Mouse (Mus musculus) forebrain, embryonic 14.5 days (tissue): ENCODE measurements around the gene Wasl. TPM values are rescaled to one million over a fixed set of nuclear protein-coding genes. Genes with fewer than 3 reads are reported as not detected.

Source experiments
- ATAC-seq: fragments of 200-750 bp; cut with Nextera tagmentation; 2 replicates; pipeline ENCODE4 v1.8.0; 2017; ENCODE audit warnings: mild to moderate bottlenecking, moderate library complexity
- DNase-seq: peaks from one replicate; pipeline ENCODE4 v3.0.0-alpha.2; 2015; ENCODE audit warnings: low spot score
- H3K27ac ChIP-seq: fragments of 300-500 bp; sonication (generic); 2 replicates; pipeline ENCODE4 v1.5.1; 2014; ENCODE audit warnings: low read depth, mild to moderate bottlenecking, control low read depth, low read length, moderate library complexity
- H3K27me3 ChIP-seq: fragments of 300-500 bp; sonication (generic); replicated peaks from 2 replicates; pipeline ENCODE4 v1.6.1; 2014; ENCODE audit warnings: low read length, control low read depth, mixed read lengths; ENCODE audit not compliant: control insufficient read depth, insufficient read depth
- H3K36me3 ChIP-seq: fragments of 300-500 bp; sonication (generic); 2 replicates; pipeline ENCODE4 v1.6.1; 2014; ENCODE audit warnings: low read length, control low read depth; ENCODE audit not compliant: control insufficient read depth, insufficient read depth
- H3K4me1 ChIP-seq: fragments of 300-500 bp; sonication (generic); 2 replicates; pipeline ENCODE4 v1.6.1; 2014; ENCODE audit warnings: antibody characterized with exemption, low read length, control low read depth; ENCODE audit not compliant: control insufficient read depth, insufficient read depth
- H3K4me2 ChIP-seq: fragments of 300-500 bp; sonication (generic); 2 replicates; pipeline ENCODE4 v1.6.1; 2014; ENCODE audit warnings: mild to moderate bottlenecking, control low read depth, low read length
- H3K4me3 ChIP-seq: fragments of 300-500 bp; sonication (generic); 2 replicates; pipeline ENCODE4 v1.5.1; 2014; ENCODE audit warnings: low read depth, low read length, control low read depth
- H3K9ac ChIP-seq: fragments of 300-500 bp; sonication (generic); 2 replicates; pipeline ENCODE4 v1.6.1; 2014; ENCODE audit warnings: mild to moderate bottlenecking, low read length, control low read depth, moderate library complexity
- H3K9me3 ChIP-seq: fragments of 300-500 bp; sonication (generic); replicated peaks from 2 replicates; pipeline ENCODE4 v1.6.1; 2016; ENCODE audit warnings: low read length, control low read depth, mixed read lengths; ENCODE audit not compliant: control insufficient read depth
- WGBS: fragments of 180-500 bp; shearing (Covaris S2); extraction: QIAGEN DNeasy Blood & Tissue Kit; methylation state at CpG from one replicate; pipeline ENCODE4 v1.1.7; 2014; 5-methylcytosine and 5-hydroxymethylcytosine counted together
- polyA plus RNA-seq: library from polyadenylated mRNA; unstranded; fragments of >200 nt; fragmentation: Nextera tagmentation; extraction: Ambion mirVana; gene quantifications from 2 replicates; pipeline ENCODE4 v1.2.1, GENCODE M21; 2014

The Wasl gene
- polyA plus RNA-seq = 38.4 and 46.6 TPM in 2 replicates

DNA sequence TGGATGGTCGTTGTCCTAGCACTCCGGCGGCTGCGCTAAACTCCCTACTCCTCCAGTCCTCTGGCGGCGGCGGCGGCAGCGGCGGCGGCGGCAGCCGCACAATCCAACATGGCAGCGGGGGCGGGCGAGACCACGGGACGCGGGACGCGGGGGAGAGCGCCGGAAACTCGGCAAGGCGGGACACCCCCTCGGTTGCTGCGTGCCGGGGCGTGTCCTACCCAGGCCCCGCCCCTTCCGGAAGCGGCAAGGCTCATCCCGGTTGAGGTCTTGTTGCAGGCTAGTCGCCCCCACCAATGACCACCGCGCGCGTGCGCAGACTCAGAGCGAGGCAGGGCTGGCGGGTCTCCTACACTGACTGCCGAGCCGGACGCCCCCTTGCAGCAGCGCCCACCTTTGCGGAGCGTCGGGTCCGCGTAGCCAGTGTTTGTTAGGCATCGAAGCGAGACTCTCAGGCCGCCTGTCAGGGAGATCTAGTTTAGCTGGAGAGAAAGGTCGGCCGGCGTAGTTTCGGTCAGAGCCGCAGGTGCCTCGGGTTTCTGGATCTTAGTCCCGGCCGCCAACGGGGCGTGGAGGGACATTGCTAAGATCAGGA is at the start of gene Wasl:
TSS of gene Wasl (minus strand) at position 143 of the 592 bp plus-strand sequence.
- ATAC-seq = peak; percentile 97
- Histone ChIP-seq H3K27me3 (no peaks in the 10 kb centered on the region), H3K9me3 (no peaks in the 10 kb centered on the region), H3K36me3 (no peaks in the 10 kb centered on the region), H3K4me2 (peak within 1 kb of the TSS; percentile 92), H3K27ac (peak within 1 kb of the TSS; percentile 97), H3K4me1 (peaks cover 7% of the 10 kb centered on the region), H3K9ac (peak within 1 kb of the TSS; percentile 96), H3K4me3 (peak within 1 kb of the TSS; percentile 94)
- under 1% methylated on average over 58 of the region's 63 CpGs for WGBS
- DNase-seq = peak; percentile 98

GRCm38 (mm10) chr6:24707499-24707898 is 42.7 kb upstream of the Wasl start:
- H3K4me3 ChIP-seq = no peak overlapping the region
- WGBS = 81% methylated on average over 2 of the region's 2 CpGs
- DNase-seq (no peak), ATAC-seq (no peak)
- no peak overlapping the region for H3K9ac ChIP-seq
- H3K36me3 ChIP-seq = no peaks in the 10 kb centered on the region
- no peak overlapping the region for H3K4me2 ChIP-seq
- no peaks in the 10 kb centered on the region for H3K9me3 ChIP-seq
- H3K4me1 ChIP-seq = no peaks in the 10 kb centered on the region
- H3K27me3 ChIP-seq = no peaks in the 10 kb centered on the region
- no peak overlapping the region for H3K27ac ChIP-seq

DNA sequence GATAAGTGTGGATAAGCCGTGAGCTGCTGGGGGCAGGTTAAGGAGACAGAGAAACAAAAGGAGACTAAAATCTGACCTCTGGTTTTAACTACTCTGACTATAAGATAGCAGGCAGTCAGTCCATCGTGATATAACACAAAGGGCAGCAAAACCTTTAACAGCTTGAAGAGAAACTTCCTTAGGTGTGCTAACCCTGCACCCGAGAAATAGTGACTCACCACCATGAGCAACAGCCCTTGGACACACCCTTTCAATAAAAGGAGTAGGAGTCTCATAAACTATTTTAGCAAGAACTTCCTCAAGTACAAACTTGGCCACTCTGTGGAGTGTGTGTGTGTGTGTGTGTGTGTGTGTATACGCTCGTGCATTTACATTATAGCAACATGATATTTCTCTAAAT is 42.3 kb upstream of the Wasl start:
- Histone ChIP-seq H3K9ac (no peak overlapping the region), H3K27ac (no peak overlapping the region), H3K4me2 (no peak overlapping the region), H3K4me1 (no peaks in the 10 kb centered on the region), H3K27me3 (no peaks in the 10 kb centered on the region), H3K36me3 (no peaks in the 10 kb centered on the region), H3K9me3 (no peaks in the 10 kb centered on the region), H3K4me3 (no peak overlapping the region)
- ATAC-seq (no peak), DNase-seq (no peak)
- 88% methylated on average over 5 of the region's 5 CpGs for WGBS

DNA sequence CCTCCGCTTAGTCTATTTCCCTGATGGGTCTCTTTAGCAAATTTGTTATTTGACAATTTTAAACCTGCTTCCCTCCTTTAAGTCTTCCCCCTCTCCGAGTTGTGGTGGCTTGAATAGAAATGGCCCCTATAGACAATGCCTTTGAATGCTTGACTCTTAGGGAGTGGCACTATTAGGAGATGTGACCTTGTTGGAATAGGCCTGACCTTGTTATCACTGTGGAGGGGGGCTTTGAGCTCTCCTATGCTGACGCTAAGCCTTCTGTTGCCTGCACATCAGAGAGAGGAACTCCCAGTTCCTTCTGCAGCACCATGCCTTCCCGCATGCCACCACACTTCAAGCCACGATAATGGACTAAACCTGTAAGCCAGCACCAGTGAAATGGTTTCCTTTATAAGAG is 32.4 kb upstream of the Wasl start:
- Histone ChIP-seq H3K4me2 (no peak overlapping the region), H3K27me3 (no peaks in the 10 kb centered on the region), H3K4me1 (no peaks in the 10 kb centered on the region), H3K9me3 (no peaks in the 10 kb centered on the region), H3K36me3 (no peaks in the 10 kb centered on the region), H3K27ac (no peak overlapping the region), H3K4me3 (no peak overlapping the region), H3K9ac (no peak overlapping the region)
- no peak for DNase-seq
- WGBS = 90% methylated on average over 5 of the region's 5 CpGs
- ATAC-seq = no peak

GRCm38 (mm10) chr6:24696117-24696516 is 31.3 kb upstream of the Wasl start:
- H3K27ac ChIP-seq = no peak overlapping the region
- H3K9ac ChIP-seq = no peak overlapping the region
- WGBS = 93% methylated on average over 4 of the region's 4 CpGs
- ATAC-seq = no peak
- DNase-seq = no peak
- no peaks in the 10 kb centered on the region for H3K27me3 ChIP-seq
- H3K9me3 ChIP-seq = no peaks in the 10 kb centered on the region
- no peaks in the 10 kb centered on the region for H3K36me3 ChIP-seq
- no peak overlapping the region for H3K4me2 ChIP-seq
- H3K4me3 ChIP-seq = no peak overlapping the region
- H3K4me1 ChIP-seq = no peaks in the 10 kb centered on the region

DNA sequence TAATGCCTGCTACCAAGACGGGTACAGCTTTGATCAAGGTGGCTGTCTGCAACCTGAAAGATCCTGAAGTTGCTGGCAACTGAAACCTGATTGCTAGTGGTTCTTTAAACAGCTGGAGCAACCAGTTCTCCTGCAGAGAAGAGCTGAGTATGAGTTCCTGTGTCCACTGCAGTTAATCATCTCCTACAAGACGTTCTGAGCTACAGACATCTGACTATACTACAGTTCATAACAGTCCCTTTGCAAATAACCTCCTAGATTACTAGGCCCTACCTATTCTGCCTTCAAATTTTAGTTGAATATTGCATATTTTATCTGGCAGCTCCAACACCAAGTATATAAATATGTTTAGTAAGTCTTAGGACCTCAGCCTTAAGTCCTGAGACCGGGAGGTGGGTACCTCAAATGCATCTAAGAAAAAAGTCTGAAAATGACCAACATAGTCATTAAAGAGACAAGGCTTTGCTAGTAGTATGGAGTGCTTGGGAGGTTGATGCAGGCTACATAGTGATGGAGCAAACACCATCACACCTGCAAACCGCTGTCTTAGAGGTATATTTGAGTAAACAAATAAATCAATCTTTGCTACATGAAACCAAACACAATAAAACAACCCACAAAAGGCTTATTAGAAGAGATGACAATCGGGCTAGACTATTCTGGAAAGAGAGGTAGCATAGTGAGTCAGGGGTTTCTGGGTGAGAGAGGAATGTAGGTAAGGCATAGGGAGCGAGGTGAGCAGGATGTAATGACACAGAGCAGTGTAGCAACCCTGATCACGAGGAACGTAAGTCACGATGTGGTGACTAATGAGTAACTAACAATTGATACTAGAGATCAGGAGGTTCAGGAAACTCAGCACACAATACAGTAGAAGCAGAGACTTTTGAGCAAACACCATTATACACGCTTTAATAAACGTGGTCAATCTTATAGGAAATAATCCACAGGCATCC is 29.9 kb upstream of the Wasl start:
- DNase-seq = no peak
- ATAC-seq = no peak
- no peak overlapping the region for H3K4me2 ChIP-seq
- H3K27ac ChIP-seq = no peak overlapping the region
- no peak overlapping the region for H3K4me3 ChIP-seq
- H3K36me3 ChIP-seq = no peaks in the 10 kb centered on the region
- H3K4me1 ChIP-seq = no peaks in the 10 kb centered on the region
- no peak overlapping the region for H3K9ac ChIP-seq
- 86% methylated on average over 11 of the region's 11 CpGs for WGBS
- no peaks in the 10 kb centered on the region for H3K27me3 ChIP-seq
- H3K9me3 ChIP-seq = no peaks in the 10 kb centered on the region

DNA sequence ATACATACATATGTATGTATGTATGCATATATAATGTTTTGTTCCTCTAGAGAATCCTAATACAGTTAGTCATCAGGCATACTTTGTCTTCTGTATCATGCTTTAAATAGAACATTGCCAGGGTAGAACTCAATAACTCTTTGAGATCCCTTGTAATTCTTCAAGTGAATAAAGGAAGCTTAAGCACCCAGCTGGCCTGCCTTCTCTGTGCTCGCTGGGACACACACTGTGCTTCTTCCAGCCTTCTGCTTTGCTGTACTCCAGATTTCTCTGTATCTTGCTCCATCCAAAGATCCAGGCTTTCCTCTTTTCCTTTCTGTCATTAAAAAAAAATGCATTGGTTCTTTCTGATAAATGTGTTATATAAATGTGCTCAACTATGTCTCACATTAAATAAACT is 23.1 kb upstream of the Wasl start:
- Histone ChIP-seq H3K4me2 (no peak overlapping the region), H3K27me3 (no peaks in the 10 kb centered on the region), H3K27ac (no peak overlapping the region), H3K36me3 (no peaks in the 10 kb centered on the region), H3K4me3 (no peak overlapping the region), H3K9me3 (no peaks in the 10 kb centered on the region), H3K4me1 (no peaks in the 10 kb centered on the region), H3K9ac (no peak overlapping the region)
- ATAC-seq (no peak), DNase-seq (no peak)
- WGBS = 33% methylated on average over 1 of the region's 1 CpGs

GRCm38 (mm10) chr6:24683113-24683512 is 18.3 kb upstream of the Wasl start:
- no peaks in the 10 kb centered on the region for H3K9me3 ChIP-seq
- H3K36me3 ChIP-seq = no peaks in the 10 kb centered on the region
- ATAC-seq = no peak
- no peaks in the 10 kb centered on the region for H3K27me3 ChIP-seq
- no peak overlapping the region for H3K9ac ChIP-seq
- no peak overlapping the region for H3K4me3 ChIP-seq
- no peak overlapping the region for H3K27ac ChIP-seq
- WGBS = over 99% methylated on average over 3 of the region's 3 CpGs
- H3K4me2 ChIP-seq = no peak overlapping the region
- DNase-seq = no peak
- no peaks in the 10 kb centered on the region for H3K4me1 ChIP-seq

- DNase-seq (no peak), ATAC-seq (no peak)
- Histone ChIP-seq H3K27ac (no peak overlapping the region), H3K9ac (no peak overlapping the region), H3K27me3 (no peaks in the 10 kb centered on the region), H3K4me3 (no peak overlapping the region), H3K4me1 (no peaks in the 10 kb centered on the region), H3K4me2 (no peak overlapping the region), H3K9me3 (no peaks in the 10 kb centered on the region), H3K36me3 (no peaks in the 10 kb centered on the region)
- WGBS = 77% methylated on average over 3 of the region's 3 CpGs
Observed at GRCm38 (mm10) chr6:24667829-24668228, 3.0 kb upstream of the Wasl start.
